Mouse (Mus musculus) midbrain, embryonic 16.5 days (tissue): ENCODE measurements around the gene Lims1. TPM values are rescaled to one million over a fixed set of nuclear protein-coding genes. Genes with fewer than 3 reads are reported as not detected.

Experiments
- polyA plus RNA-seq: library from polyadenylated mRNA; unstranded; fragments of >200 nt; fragmentation: Nextera tagmentation; extraction: Ambion mirVana; gene quantifications from 2 replicates; pipeline ENCODE4 v1.2.1, GENCODE M21; 2015

Lims1 gene
- polyA plus RNA-seq, 1 experiment from 2014 or later, result 47.1 TPM

Other genes starting within 250 kb of the Lims1 start
- not detected in 2 replicates for gene AW822073, start 98.5 kb upstream of the Lims1 start, polyA plus RNA-seq
- gene Duxf3, start 90.8 kb upstream of the Lims1 start, polyA plus RNA-seq, result not detected in 2 replicates
- not detected in 2 replicates for gene Gm4981, start 86.8 kb upstream of the Lims1 start, polyA plus RNA-seq
- 79.5 and 90.5 TPM in 2 replicates for gene Gcc2, start 68.0 kb upstream of the Lims1 start, polyA plus RNA-seq
- 14.2 and 18.6 TPM in 2 replicates for gene Ranbp2, start 123.5 kb downstream of the Lims1 start, polyA plus RNA-seq
- 10.1 and 11.0 TPM in 2 replicates for gene Ccdc138, start 174.5 kb downstream of the Lims1 start, polyA plus RNA-seq